Mouse (Mus musculus): Measurements from ENCODE around the gene Vopp1. TPM values are rescaled to one million over a fixed set of nuclear protein-coding genes. Genes with fewer than 3 reads are reported as not detected.

Gene Vopp1
- total and polyA plus RNA-seq, 3 experiments = 5.3 to 37.1 (median 31.9) TPM

DNA sequence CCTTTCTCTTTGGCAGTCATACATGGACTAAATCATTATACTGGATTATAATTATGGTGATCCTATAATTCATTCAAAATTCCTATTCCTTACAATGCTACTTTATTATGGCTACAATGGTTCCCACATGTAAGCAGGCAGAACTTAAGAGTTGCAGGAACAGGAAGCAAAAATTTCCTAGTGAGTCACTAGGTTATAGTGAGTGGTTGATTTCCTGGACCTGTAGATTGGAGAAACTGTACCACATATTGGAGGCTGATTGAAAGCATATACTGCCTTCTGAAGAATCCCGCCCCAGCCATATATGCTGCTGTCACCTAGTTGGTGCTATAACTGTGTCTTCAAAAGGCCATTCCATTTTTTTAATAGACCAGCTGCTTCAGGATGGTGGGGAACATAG, 82.2 kb downstream of the Vopp1 start:
- Histone ChIP-seq H3K4me1 (ENCODE audit: insufficient read depth, low read depth, low read length) (peaks cover 39% of the 10 kb centered on the region), H3K4me3 (ENCODE audit: low read depth, low read length) (no peak overlapping the region), H3K36me3 (replicated peaks) (peaks cover 12% of the 10 kb centered on the region), H3K27me3 (ENCODE audit: insufficient read depth, low read length) (no peaks in the 10 kb centered on the region), H3K9me3 (replicated peaks) (no peaks in the 10 kb centered on the region)
- DNase-seq (ENCODE audit: low spot score) = no peak
- TF ChIP-seq POLR2AphosphoS5 (IDR thresholded peaks at IDR 0.05; ENCODE audit: insufficient replicate concordance, low read depth, low read length) (no peak), GATA2 (IDR thresholded peaks at IDR 0.05; ENCODE audit: borderline replicate concordance, low read depth, low read length) (no peak), CTCF (IDR thresholded peaks at IDR 0.05; ENCODE audit: low read depth, low read length) (no peak), TAL1 (conservative IDR thresholded peaks at IDR 0.05; ENCODE audit: low read depth, low read length) (no peak), GATA1 (IDR thresholded peaks at IDR 0.05; ENCODE audit: borderline replicate concordance, low read length) (no peak)
- no peak for ATAC-seq (ENCODE audit: extremely low read depth, insufficient number of reproducible peaks, low FRiP score, poor library complexity, severe bottlenecking)

DNA sequence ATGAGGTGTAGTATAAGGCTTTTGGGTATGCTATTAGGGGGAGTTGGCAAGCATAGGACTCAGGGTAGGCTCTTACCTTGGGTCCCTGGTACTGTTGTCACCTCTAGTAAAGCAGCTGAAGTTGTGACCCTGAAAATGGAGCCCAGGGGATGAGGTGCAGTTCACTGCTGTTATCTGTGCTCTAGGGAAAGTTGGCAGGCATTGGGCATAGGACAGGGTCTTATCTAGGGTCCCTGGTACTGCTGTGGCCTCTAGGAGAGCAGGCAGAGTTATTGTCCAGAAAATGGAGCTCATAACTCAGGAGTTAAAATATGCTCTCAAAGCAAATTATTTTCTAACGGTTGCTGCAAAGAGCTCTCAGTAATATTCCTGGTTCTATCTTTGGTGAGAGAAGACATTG, 103.6 kb downstream of the Vopp1 start:
- H3K27me3 ChIP-seq (ENCODE audit: insufficient read depth, low read length) = no peaks in the 10 kb centered on the region
- no peaks in the 10 kb centered on the region for H3K4me1 ChIP-seq (ENCODE audit: insufficient read depth, low read depth, low read length)
- ATAC-seq (ENCODE audit: extremely low read depth, insufficient number of reproducible peaks, low FRiP score, poor library complexity, severe bottlenecking) (no peak), DNase-seq (ENCODE audit: low spot score) (no peak)
- peaks cover 18% of the 10 kb centered on the region for H3K36me3 ChIP-seq (replicated peaks)
- no peak overlapping the region for H3K4me3 ChIP-seq (ENCODE audit: low read depth, low read length)
- no peaks in the 10 kb centered on the region for H3K9me3 ChIP-seq (replicated peaks)
- TF ChIP-seq CTCF (IDR thresholded peaks at IDR 0.05; ENCODE audit: low read depth, low read length) = no peak
- no peak for TF ChIP-seq TAL1 (conservative IDR thresholded peaks at IDR 0.05; ENCODE audit: low read depth, low read length)
- no peak for TF ChIP-seq POLR2AphosphoS5 (IDR thresholded peaks at IDR 0.05; ENCODE audit: insufficient replicate concordance, low read depth, low read length)
- no peak for TF ChIP-seq GATA2 (IDR thresholded peaks at IDR 0.05; ENCODE audit: borderline replicate concordance, low read depth, low read length)
- TF ChIP-seq GATA1 (IDR thresholded peaks at IDR 0.05; ENCODE audit: borderline replicate concordance, low read length) = no peak

DNA sequence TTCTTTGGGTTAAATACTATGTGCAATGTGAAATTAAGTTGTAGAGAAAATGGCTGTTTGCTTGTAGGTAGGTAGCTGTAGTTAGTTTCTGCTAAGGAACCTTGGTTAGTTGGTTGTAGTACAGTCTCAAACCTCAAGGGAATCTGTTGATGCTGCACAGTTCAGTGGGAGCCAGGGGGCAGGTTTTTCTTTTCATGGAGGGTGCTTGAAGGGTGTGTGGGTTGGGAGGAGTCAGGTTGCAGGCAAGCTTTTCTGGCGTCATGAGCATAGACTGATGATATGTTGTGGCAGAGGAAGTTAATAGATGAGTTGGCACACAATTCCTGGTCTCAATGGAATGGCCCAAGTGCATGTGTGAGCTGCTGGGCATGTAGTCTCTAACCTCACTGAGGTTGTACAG, 113.2 kb downstream of the Vopp1 start:
- Histone ChIP-seq H3K27me3 (ENCODE audit: insufficient read depth, low read length) (no peaks in the 10 kb centered on the region), H3K9me3 (replicated peaks) (no peaks in the 10 kb centered on the region), H3K4me1 (ENCODE audit: insufficient read depth, low read depth, low read length) (peaks cover 18% of the 10 kb centered on the region), H3K36me3 (replicated peaks) (no peaks in the 10 kb centered on the region), H3K4me3 (ENCODE audit: low read depth, low read length) (no peak overlapping the region)
- no peak for ATAC-seq (ENCODE audit: extremely low read depth, insufficient number of reproducible peaks, low FRiP score, poor library complexity, severe bottlenecking)
- DNase-seq (ENCODE audit: low spot score) = no peak
- TF ChIP-seq GATA2 (IDR thresholded peaks at IDR 0.05; ENCODE audit: borderline replicate concordance, low read depth, low read length) = no peak
- no peak for TF ChIP-seq TAL1 (conservative IDR thresholded peaks at IDR 0.05; ENCODE audit: low read depth, low read length)
- TF ChIP-seq GATA1 (IDR thresholded peaks at IDR 0.05; ENCODE audit: borderline replicate concordance, low read length) = no peak
- no peak for TF ChIP-seq CTCF (IDR thresholded peaks at IDR 0.05; ENCODE audit: low read depth, low read length)
- TF ChIP-seq POLR2AphosphoS5 (IDR thresholded peaks at IDR 0.05; ENCODE audit: insufficient replicate concordance, low read depth, low read length) = no peak

- H3K4me1 ChIP-seq (ENCODE audit: insufficient read depth, low read depth, low read length) = peaks cover 28% of the 10 kb centered on the region
- no peak for TF ChIP-seq TAL1 (conservative IDR thresholded peaks at IDR 0.05; ENCODE audit: low read depth, low read length)
- H3K4me3 ChIP-seq (ENCODE audit: low read depth, low read length) = peak overlapping the region; percentile 47; the same call in 1 of the 2 replicates
- no peaks in the 10 kb centered on the region for H3K36me3 ChIP-seq (replicated peaks)
- DNase-seq (ENCODE audit: low spot score) (no peak), ATAC-seq (ENCODE audit: extremely low read depth, insufficient number of reproducible peaks, low FRiP score, poor library complexity, severe bottlenecking) (no peak)
- no peaks in the 10 kb centered on the region for H3K9me3 ChIP-seq (replicated peaks)
- no peaks in the 10 kb centered on the region for H3K27me3 ChIP-seq (ENCODE audit: insufficient read depth, low read length)
Measured at GRCm38 (mm10) chr6:57706721-57707120, 118.2 kb downstream of the Vopp1 start.

- ATAC-seq (ENCODE audit: extremely low read depth, insufficient number of reproducible peaks, low FRiP score, poor library complexity, severe bottlenecking) (no peak), DNase-seq (ENCODE audit: low spot score) (no peak)
- Histone ChIP-seq H3K9me3 (replicated peaks) (no peaks in the 10 kb centered on the region), H3K4me1 (ENCODE audit: insufficient read depth, low read depth, low read length) (peaks cover 26% of the 10 kb centered on the region), H3K27me3 (ENCODE audit: insufficient read depth, low read length) (no peaks in the 10 kb centered on the region), H3K36me3 (replicated peaks) (no peaks in the 10 kb centered on the region), H3K4me3 (ENCODE audit: low read depth, low read length) (peak overlapping the region; percentile 83)
- TF ChIP-seq TAL1 (conservative IDR thresholded peaks at IDR 0.05; ENCODE audit: low read depth, low read length) (no peak), GATA2 (IDR thresholded peaks at IDR 0.05; ENCODE audit: borderline replicate concordance, low read depth, low read length) (no peak), GATA1 (IDR thresholded peaks at IDR 0.05; ENCODE audit: borderline replicate concordance, low read length) (no peak), CTCF (IDR thresholded peaks at IDR 0.05; ENCODE audit: low read depth, low read length) (no peak), POLR2AphosphoS5 (IDR thresholded peaks at IDR 0.05; ENCODE audit: insufficient replicate concordance, low read depth, low read length) (no peak)
Measured at GRCm38 (mm10) chr6:57703703-57704102, 121.3 kb downstream of the Vopp1 start.

DNA sequence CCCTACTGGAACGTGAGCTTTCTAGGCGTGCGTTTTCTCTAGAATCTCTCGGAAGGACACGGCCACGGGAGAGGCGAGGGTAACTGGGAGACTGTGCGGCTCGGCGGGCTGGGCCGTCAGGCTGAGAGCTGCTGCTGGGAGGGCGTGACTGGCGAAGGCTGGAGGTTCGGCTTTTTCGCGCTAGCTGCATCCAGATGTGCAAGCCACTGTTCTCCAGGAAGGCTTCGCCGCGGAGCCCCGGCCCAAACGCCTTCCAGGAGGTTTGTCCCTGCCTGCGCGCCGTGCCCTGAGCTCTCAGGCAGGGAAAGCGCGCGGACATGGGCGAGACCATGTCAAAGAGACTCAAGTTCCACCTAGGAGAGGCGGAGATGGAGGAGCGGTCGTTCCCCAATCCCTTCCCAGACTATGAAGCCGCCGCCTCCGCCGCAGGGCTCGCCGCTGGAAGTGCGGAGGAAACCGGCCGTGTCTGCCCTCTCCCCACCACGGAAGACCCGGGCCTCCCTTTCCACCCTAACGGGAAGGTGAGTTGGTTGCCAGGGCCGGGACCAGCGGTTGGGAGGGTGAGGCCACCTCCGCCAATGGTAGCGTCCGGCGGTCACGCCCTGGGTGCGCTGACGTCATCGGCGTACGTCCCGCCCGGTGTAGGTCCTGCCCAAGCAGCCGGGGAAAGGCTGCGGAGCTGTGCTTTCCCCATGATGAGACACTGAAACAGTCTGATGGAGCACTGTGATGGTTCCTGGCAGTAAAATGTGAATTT, 122.0 kb downstream of the Vopp1 start:
- H3K36me3 ChIP-seq (replicated peaks) = no peaks in the 10 kb centered on the region
- H3K4me3 ChIP-seq (ENCODE audit: low read depth, low read length) = peak overlapping the region; percentile 83
- no peaks in the 10 kb centered on the region for H3K27me3 ChIP-seq (ENCODE audit: insufficient read depth, low read length)
- peak; percentile 93 for ATAC-seq (ENCODE audit: extremely low read depth, insufficient number of reproducible peaks, low FRiP score, poor library complexity, severe bottlenecking)
- DNase-seq (ENCODE audit: low spot score) = peak; percentile 80
- H3K4me1 ChIP-seq (ENCODE audit: insufficient read depth, low read depth, low read length) = peaks cover 25% of the 10 kb centered on the region
- TF ChIP-seq GATA1 (IDR thresholded peaks at IDR 0.05; ENCODE audit: borderline replicate concordance, low read length) = no peak
- no peak for TF ChIP-seq POLR2AphosphoS5 (IDR thresholded peaks at IDR 0.05; ENCODE audit: insufficient replicate concordance, low read depth, low read length)
- TF ChIP-seq TAL1 (conservative IDR thresholded peaks at IDR 0.05; ENCODE audit: low read depth, low read length) = no peak
- TF ChIP-seq CTCF (IDR thresholded peaks at IDR 0.05; ENCODE audit: low read depth, low read length) = no peak
- H3K9me3 ChIP-seq (replicated peaks) = no peaks in the 10 kb centered on the region
